In the genomic region with DNA sequence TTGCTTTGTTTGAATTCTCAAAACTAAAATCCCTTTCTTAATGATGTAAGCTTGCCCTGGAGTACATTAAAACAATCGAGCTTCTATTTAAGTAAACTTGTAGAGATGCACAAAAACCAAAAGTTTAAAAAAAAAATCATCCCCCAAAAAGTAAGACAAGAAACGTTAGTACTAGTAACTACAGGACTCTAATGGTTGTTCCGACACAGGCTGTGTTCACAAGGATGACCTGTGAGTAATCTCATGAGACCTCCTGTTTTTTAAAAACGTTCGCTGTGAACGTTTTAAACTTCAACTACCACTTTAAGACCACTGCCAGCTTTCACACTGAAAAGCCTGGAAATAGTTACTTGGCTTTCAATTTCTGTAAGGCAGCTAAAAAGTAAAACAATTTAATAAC, we compare ENCODE assay signal across 8 mouse cellular contexts.
DNase-seq lines count a peak whose midpoint lies in the region; ATAC-seq and TF ChIP-seq lines count a peak whose summit lies in the region.

No protein-coding gene starts in this region.

- H3K36me3 ChIP-seq in hindbrain, embryonic 12.5 days: no peaks in the 10 kb centered on the region
- H3K36me3 ChIP-seq in hindbrain, embryonic 11.5 days (ENCODE audit: control insufficient read depth, insufficient read depth, low read length): no peaks in the 10 kb centered on the region
- H3K36me3 ChIP-seq in G1E (replicated peaks): peaks cover 12% of the 10 kb centered on the region
- H3K36me3 ChIP-seq in forebrain, postnatal 0 days (ENCODE audit: insufficient read depth): no peaks in the 10 kb centered on the region
- no peaks in the 10 kb centered on the region for H3K36me3 ChIP-seq in liver, postnatal 0 days (replicated peaks; ENCODE audit: insufficient read depth, low read length)

- 53% methylated on average over 6 of the region's 6 CpGs for WGBS in hindbrain, embryonic 12.5 days
- WGBS in hindbrain, embryonic 11.5 days: 57% methylated on average over 6 of the region's 6 CpGs
- 35% methylated on average over 6 of the region's 6 CpGs for WGBS in forebrain, postnatal 0 days
- 20% methylated on average over 6 of the region's 6 CpGs for WGBS in liver, postnatal 0 days (ENCODE audit: insufficient replicate concordance)

- no peak for ATAC-seq in hindbrain, embryonic 12.5 days (ENCODE audit: low FRiP score)
- ATAC-seq in hindbrain, embryonic 11.5 days (ENCODE audit: low FRiP score): no peak
- no peak for ATAC-seq in G1E (ENCODE audit: extremely low read depth, insufficient number of reproducible peaks, low FRiP score, poor library complexity, severe bottlenecking)
- no peak for ATAC-seq in forebrain, postnatal 0 days
- no peak for ATAC-seq in liver, postnatal 0 days

- no peak overlapping the region for H3K9ac ChIP-seq in hindbrain, embryonic 12.5 days
- H3K9ac ChIP-seq in hindbrain, embryonic 11.5 days (ENCODE audit: low read depth, low read length): no peak overlapping the region
- no peak overlapping the region for H3K9ac ChIP-seq in forebrain, postnatal 0 days
- H3K9ac ChIP-seq in liver, postnatal 0 days (replicated peaks): peak overlapping the region; percentile 81

- no peaks in the 10 kb centered on the region for H3K9me3 ChIP-seq in hindbrain, embryonic 12.5 days (replicated peaks)
- H3K9me3 ChIP-seq in hindbrain, embryonic 11.5 days (ENCODE audit: control insufficient read depth, low read length): no peaks in the 10 kb centered on the region
- H3K9me3 ChIP-seq in G1E (replicated peaks): no peaks in the 10 kb centered on the region
- H3K9me3 ChIP-seq in forebrain, postnatal 0 days (ENCODE audit: low read length): no peaks in the 10 kb centered on the region
- H3K9me3 ChIP-seq in liver, postnatal 0 days (ENCODE audit: low read length): no peaks in the 10 kb centered on the region

- no peaks in the 10 kb centered on the region for H3K27me3 ChIP-seq in hindbrain, embryonic 12.5 days
- H3K27me3 ChIP-seq in hindbrain, embryonic 11.5 days (ENCODE audit: control insufficient read depth, insufficient read depth, low read length): no peaks in the 10 kb centered on the region
- no peaks in the 10 kb centered on the region for H3K27me3 ChIP-seq in G1E (ENCODE audit: insufficient read depth, low read length)
- no peaks in the 10 kb centered on the region for H3K27me3 ChIP-seq in forebrain, postnatal 0 days (ENCODE audit: insufficient read depth, low read length)
- H3K27me3 ChIP-seq in liver, postnatal 0 days (ENCODE audit: insufficient read depth, low read length): no peaks in the 10 kb centered on the region

- TF ChIP-seq CTCF in G1E (IDR thresholded peaks at IDR 0.05; ENCODE audit: low read depth, low read length): no peak
- no peak for TF ChIP-seq CTCF in forebrain, postnatal 0 days (IDR thresholded peaks at IDR 0.05; ENCODE audit: low read depth)
- TF ChIP-seq CTCF in liver, postnatal 0 days (IDR thresholded peaks at IDR 0.05; ENCODE audit: low read depth): no peak

- no peak for DNase-seq in hindbrain, embryonic 11.5 days (ENCODE audit: low spot score)
- DNase-seq in G1E (ENCODE audit: low spot score): no peak
- DNase-seq in forebrain, postnatal 0 days: no peak
- DNase-seq in liver, postnatal 0 days: no peak
- no peak for DNase-seq in adrenal gland, postnatal 36 days
- no peak for DNase-seq in gastrocnemius, postnatal 14 days
- DNase-seq in thymus, adult 18-20 months: no peak

- H3K4me2 ChIP-seq in hindbrain, embryonic 12.5 days (replicated peaks): peak overlapping the region; percentile 60
- no peak overlapping the region for H3K4me2 ChIP-seq in hindbrain, embryonic 11.5 days (replicated peaks; ENCODE audit: low read depth, low read length)
- peak overlapping the region; percentile 79; the same call in 1 of the 2 replicates for H3K4me2 ChIP-seq in forebrain, postnatal 0 days (ENCODE audit: low read depth)
- H3K4me2 ChIP-seq in liver, postnatal 0 days (ENCODE audit: low read depth, low read length): peak overlapping the region; percentile 78

- peaks cover 9% of the 10 kb centered on the region; the same call in 1 of the 2 replicates for H3K4me1 ChIP-seq in hindbrain, embryonic 12.5 days
- no peaks in the 10 kb centered on the region; the same call in 1 of the 2 replicates for H3K4me1 ChIP-seq in hindbrain, embryonic 11.5 days (replicated peaks; ENCODE audit: control insufficient read depth, insufficient read depth, low read length)
- H3K4me1 ChIP-seq in G1E (ENCODE audit: insufficient read depth, low read depth, low read length): peaks cover 37% of the 10 kb centered on the region
- H3K4me1 ChIP-seq in forebrain, postnatal 0 days (ENCODE audit: insufficient read depth): 0 out of 2 replicates have a peak, but pooled peaks cover 7% of the 10 kb centered on the region
- peaks cover 44% of the 10 kb centered on the region for H3K4me1 ChIP-seq in liver, postnatal 0 days (ENCODE audit: insufficient read depth)

- TF ChIP-seq EP300 in liver, postnatal 0 days (IDR thresholded peaks at IDR 0.05; ENCODE audit: low read depth): no peak

- H3K27ac ChIP-seq in hindbrain, embryonic 12.5 days: no peak overlapping the region
- no peak overlapping the region for H3K27ac ChIP-seq in hindbrain, embryonic 11.5 days (ENCODE audit: low read depth, low read length)
- H3K27ac ChIP-seq in forebrain, postnatal 0 days (ENCODE audit: low read depth, low read length): no peak overlapping the region
- H3K27ac ChIP-seq in liver, postnatal 0 days (ENCODE audit: low read depth): peak overlapping the region; percentile 93

- H3K4me3 ChIP-seq in hindbrain, embryonic 12.5 days: no peak overlapping the region; the same call in 1 of the 2 replicates
- H3K4me3 ChIP-seq in hindbrain, embryonic 11.5 days (ENCODE audit: low read depth, low read length): no peak overlapping the region
- H3K4me3 ChIP-seq in G1E (ENCODE audit: low read depth, low read length): peak overlapping the region; percentile 14; the same call in 1 of the 2 replicates
- peak overlapping the region; percentile 46; the same call in 1 of the 2 replicates for H3K4me3 ChIP-seq in forebrain, postnatal 0 days (ENCODE audit: low read depth, low read length)
- peak overlapping the region; percentile 72 for H3K4me3 ChIP-seq in liver, postnatal 0 days (ENCODE audit: low read depth, low read length)

- intact Hi-C loops in gastrocnemius, postnatal 14 days (cut with DNase I; ENCODE audit: low total_unique reads): no loop called here

Comparison
In these comparisons a context has a peak if more than half of its experiments do, and no peak if none do; other contexts are left out.
1. H3K4me3 ChIP-seq: peak in G1E (single experiment), forebrain, postnatal 0 days (single experiment) and liver, postnatal 0 days (single experiment); none in hindbrain, embryonic 12.5 days (single experiment) and hindbrain, embryonic 11.5 days (single experiment).